Mouse (Mus musculus) right cerebral cortex, adult 18-20 months (tissue): Measurements from ENCODE around the gene A730015C16Rik.

Experiments
- DNase-seq: peaks from one replicate; pipeline ENCODE4 v3.0.0; 2022; ENCODE audit warnings: mixed read lengths

Gene A730015C16Rik

DNA sequence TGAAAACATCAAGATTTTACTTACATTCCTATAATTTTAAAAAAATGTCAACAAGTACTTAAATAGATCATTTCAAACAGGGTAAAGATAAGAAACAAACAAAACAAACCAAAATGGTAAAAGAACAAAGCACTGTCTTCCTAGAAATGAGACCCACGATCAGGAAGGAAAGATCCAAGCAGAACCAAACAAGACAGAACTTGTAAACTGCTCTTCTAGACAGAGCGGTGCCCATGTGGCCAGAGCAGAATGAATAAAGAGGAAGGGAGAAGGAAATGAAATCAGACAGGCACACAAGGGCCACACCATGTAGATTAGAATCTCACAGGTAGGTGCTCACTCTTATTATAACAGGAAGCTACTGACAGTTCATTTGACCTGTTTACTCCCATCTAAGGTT is 21.8 kb downstream of the A730015C16Rik start:
- no peak for DNase-seq

DNA sequence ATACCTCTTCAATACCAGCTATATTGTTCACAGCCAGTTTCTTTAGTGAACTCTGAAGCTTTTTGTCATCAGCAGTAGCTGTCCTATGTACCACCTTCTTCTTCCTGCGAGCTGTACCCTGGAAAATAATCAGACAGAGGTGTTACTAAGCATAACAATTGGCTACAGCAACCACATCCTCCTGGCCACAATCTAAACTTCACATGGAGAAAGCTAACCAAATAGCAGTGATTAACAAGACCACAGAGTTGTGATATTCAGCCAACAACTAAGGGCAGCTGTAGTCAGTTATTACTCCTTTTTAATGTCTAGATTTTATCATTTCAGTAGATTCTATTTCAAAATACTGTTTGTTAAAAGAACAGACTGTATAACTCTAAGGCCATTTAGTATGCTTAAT is 22.3 kb downstream of the A730015C16Rik start:
- no peak for DNase-seq

- DNase-seq = no peak
Observed at GRCm38 (mm10) chr4:108825677-108826076, 22.7 kb downstream of the A730015C16Rik start.

GRCm38 (mm10) chr4:108811550-108811949 is 36.9 kb downstream of the A730015C16Rik start:
- DNase-seq = no peak

DNA sequence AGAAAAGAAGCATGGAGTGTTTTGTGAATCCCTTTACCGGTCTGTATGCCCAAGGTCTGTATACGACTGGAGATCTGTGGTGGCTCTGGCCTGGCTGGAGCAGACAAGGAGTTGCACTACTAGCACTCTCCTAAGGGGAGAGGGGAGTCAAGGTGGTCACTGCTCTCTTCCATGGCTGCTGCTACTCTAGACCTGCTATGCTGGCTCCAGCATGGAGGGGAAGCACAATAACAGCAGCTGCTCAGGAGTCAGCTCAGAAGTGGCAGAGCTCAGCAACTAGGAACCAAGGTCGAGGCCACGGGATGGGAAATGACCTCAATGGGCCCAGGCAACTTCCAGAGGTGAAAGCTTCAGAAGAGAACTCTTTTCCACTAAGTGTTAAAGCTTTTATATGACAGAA is 37.3 kb downstream of the A730015C16Rik start:
- DNase-seq = no peak

- no peak for DNase-seq
Observed at GRCm38 (mm10) chr4:108803535-108803934, 44.9 kb downstream of the A730015C16Rik start.

- peak; percentile 54 for DNase-seq
Observed at GRCm38 (mm10) chr4:108798083-108798830, 50.2 kb downstream of the A730015C16Rik start.
